Mouse (Mus musculus) heart, postnatal 0 days (tissue): ENCODE data around the gene Cd3e. TPM values are rescaled to one million over a fixed set of nuclear protein-coding genes. Genes with fewer than 3 reads are reported as not detected.
A peak's percentile ranks its signal among the peaks of the same experiment; 100 is the strongest.

Source experiments
- ATAC-seq: fragments of 200-750 bp; cut with Nextera tagmentation; 2 replicates; pipeline ENCODE4 v1.8.0; 2017; ENCODE audit warnings: low read depth, moderate number of reproducible peaks, moderate library complexity; ENCODE audit not compliant: insufficient read depth
- DNase-seq: peaks from one replicate; pipeline ENCODE4 v3.0.0-alpha.2; 2016; ENCODE audit warnings: low spot score
- H3K27ac ChIP-seq: fragments of 300-500 bp; sonication (generic); 2 replicates; pipeline ENCODE4 v1.5.1; 2014; ENCODE audit warnings: low read depth, mild to moderate bottlenecking
- H3K27me3 ChIP-seq: fragments of 300-500 bp; sonication (generic); 2 replicates; pipeline ENCODE4 v1.6.1; 2014; ENCODE audit warnings: low read length, mixed read lengths; ENCODE audit not compliant: control insufficient read depth, insufficient read depth
- H3K36me3 ChIP-seq: fragments of 300-500 bp; sonication (generic); replicated peaks from 2 replicates; pipeline ENCODE4 v1.6.1; 2014; ENCODE audit warnings: low read length, mixed read lengths; ENCODE audit not compliant: control insufficient read depth, insufficient read depth
- H3K4me1 ChIP-seq: fragments of 300-500 bp; sonication (generic); 2 replicates; pipeline ENCODE4 v1.6.1; 2014; ENCODE audit warnings: antibody characterized with exemption; ENCODE audit not compliant: control insufficient read depth, insufficient read depth
- H3K4me2 ChIP-seq: fragments of 300-500 bp; sonication (generic); 2 replicates; pipeline ENCODE4 v1.6.1; 2014; ENCODE audit warnings: low read depth, mild to moderate bottlenecking, low read length, moderate library complexity
- H3K4me3 ChIP-seq: fragments of 300-500 bp; sonication (generic); 2 replicates; pipeline ENCODE4 v1.5.1; 2014; ENCODE audit warnings: low read depth, low read length
- H3K9ac ChIP-seq: fragments of 300-500 bp; sonication (generic); replicated peaks from 2 replicates; pipeline ENCODE4 v1.6.1; 2014; ENCODE audit warnings: low read depth, low read length, mixed read lengths
- H3K9me3 ChIP-seq: fragments of 300-500 bp; sonication (generic); replicated peaks from 2 replicates; pipeline ENCODE4 v1.6.1; 2016; ENCODE audit warnings: low read length; ENCODE audit not compliant: control insufficient read depth
- CTCF ChIP-seq: IDR thresholded peaks from 2 replicates; pipeline ENCODE4 v1.5.1; 2016; ENCODE audit warnings: antibody characterized with exemption, control low read depth, low read depth
- EP300 ChIP-seq: IDR thresholded peaks from 2 replicates; pipeline ENCODE4 v1.6.1; 2016; ENCODE audit warnings: antibody characterized with exemption, low read depth
- WGBS: fragments of 180-500 bp; shearing (Covaris S2); extraction: QIAGEN DNeasy Blood & Tissue Kit; methylation state at CpG from one replicate; pipeline ENCODE4 v1.1.7; 2014; 5-methylcytosine and 5-hydroxymethylcytosine counted together
- polyA plus RNA-seq: library from polyadenylated mRNA; unstranded; fragments of >200 nt; fragmentation: Nextera tagmentation; extraction: Ambion mirVana; gene quantifications from 2 replicates; pipeline ENCODE4 v1.2.1, GENCODE M21; 2015
- total RNA-seq: library from RNA; depleted of rRNA; stranded (reverse); fragments of >200 nt; gene quantifications from 2 replicates; pipeline ENCODE4 v1.2.3, GENCODE M21; 2014; ENCODE audit warnings: low replicate concordance

Gene Cd3e
- total and polyA plus RNA-seq, 2 experiments from 2014 or later: 0.14 TPM; not detected in 1

DNA sequence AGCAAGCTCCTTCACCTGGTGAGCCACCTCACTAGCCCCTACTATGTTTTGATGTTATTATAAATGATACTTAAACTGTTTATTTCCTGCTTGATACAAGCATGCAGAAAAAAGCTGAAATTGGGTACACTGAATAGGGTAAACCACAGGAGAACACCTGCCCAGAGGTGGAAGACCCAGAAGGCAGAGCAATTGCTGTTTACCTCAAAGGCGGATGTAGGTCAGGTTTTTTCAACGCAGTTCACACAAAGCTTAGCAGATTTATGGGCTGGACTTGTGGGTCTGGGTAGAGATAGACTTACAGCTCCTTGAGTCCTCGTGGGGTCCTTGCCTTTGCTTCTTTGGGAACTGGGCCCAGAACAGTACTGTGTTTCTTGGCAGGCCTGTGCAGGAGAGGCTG lies 6.4 kb upstream of the Cd3e start:
- Histone ChIP-seq H3K9me3 (no peaks in the 10 kb centered on the region), H3K27ac (no peak overlapping the region), H3K4me1 (no peaks in the 10 kb centered on the region), H3K27me3 (no peaks in the 10 kb centered on the region), H3K4me3 (no peak overlapping the region), H3K36me3 (no peaks in the 10 kb centered on the region), H3K9ac (no peak overlapping the region), H3K4me2 (no peak overlapping the region)
- TF ChIP-seq CTCF: no peak
- TF ChIP-seq EP300: no peak
- DNase-seq (no peak), ATAC-seq (no peak)
- WGBS: 63% methylated on average over 3 of the region's 3 CpGs

DNA sequence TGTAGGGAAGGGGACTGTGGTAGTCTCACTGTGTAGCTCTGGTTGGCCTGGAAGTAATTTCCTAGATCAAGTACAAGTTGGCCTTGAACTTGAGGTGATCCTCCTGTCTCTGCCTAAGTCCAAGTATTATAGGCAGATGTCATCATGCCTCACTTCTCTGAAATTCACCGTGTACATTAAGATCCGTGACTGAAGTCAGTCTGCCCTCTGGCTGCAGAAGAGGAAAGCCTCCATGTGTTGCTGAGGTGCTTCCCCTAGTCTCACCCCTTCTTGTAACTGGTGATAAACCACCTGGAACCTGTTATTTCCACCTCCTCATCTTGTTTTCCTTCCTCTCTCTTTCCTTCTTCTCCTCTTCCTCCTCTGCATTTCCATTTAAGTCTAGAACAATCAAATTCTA lies 5.5 kb upstream of the Cd3e start:
- H3K36me3 ChIP-seq: no peaks in the 10 kb centered on the region
- H3K9ac ChIP-seq: no peak overlapping the region
- H3K4me2 ChIP-seq: no peak overlapping the region
- DNase-seq (no peak), ATAC-seq (no peak)
- H3K9me3 ChIP-seq: no peaks in the 10 kb centered on the region
- no peaks in the 10 kb centered on the region for H3K27me3 ChIP-seq
- TF ChIP-seq CTCF: no peak
- TF ChIP-seq EP300: no peak
- WGBS: 25% methylated on average over 2 of the region's 2 CpGs
- no peaks in the 10 kb centered on the region for H3K4me1 ChIP-seq
- H3K27ac ChIP-seq: no peak overlapping the region
- H3K4me3 ChIP-seq: no peak overlapping the region

DNA sequence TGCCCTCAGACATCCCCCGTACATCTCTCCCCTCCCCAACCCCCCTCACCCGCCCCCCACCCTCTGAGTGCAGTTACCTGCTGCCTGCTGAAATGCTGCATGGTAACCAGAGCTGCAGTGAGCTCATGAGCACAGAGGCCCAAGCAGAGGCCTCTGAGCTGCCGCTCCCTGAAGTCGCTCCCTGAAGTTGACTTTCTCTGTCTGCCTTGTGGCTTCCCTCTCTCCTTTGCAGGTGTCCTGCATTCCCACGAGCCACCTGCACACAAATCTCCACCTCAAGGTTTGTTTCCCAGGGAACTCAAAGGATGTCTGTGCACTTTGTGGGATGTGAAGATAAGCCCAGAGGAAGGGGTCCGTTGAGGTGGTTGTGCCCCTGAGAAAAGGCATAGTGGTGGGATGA lies 1.9 kb upstream of the Cd3e start:
- H3K9me3 ChIP-seq: no peaks in the 10 kb centered on the region
- no peaks in the 10 kb centered on the region for H3K27me3 ChIP-seq
- DNase-seq: no peak
- 27% methylated on average over 6 of the region's 6 CpGs for WGBS
- TF ChIP-seq CTCF (no peak), EP300 (no peak)
- H3K9ac ChIP-seq: no peak overlapping the region
- H3K27ac ChIP-seq: no peak overlapping the region
- no peak for ATAC-seq
- no peaks in the 10 kb centered on the region for H3K36me3 ChIP-seq
- H3K4me3 ChIP-seq: no peak overlapping the region
- H3K4me2 ChIP-seq: no peak overlapping the region
- H3K4me1 ChIP-seq: no peaks in the 10 kb centered on the region

DNA sequence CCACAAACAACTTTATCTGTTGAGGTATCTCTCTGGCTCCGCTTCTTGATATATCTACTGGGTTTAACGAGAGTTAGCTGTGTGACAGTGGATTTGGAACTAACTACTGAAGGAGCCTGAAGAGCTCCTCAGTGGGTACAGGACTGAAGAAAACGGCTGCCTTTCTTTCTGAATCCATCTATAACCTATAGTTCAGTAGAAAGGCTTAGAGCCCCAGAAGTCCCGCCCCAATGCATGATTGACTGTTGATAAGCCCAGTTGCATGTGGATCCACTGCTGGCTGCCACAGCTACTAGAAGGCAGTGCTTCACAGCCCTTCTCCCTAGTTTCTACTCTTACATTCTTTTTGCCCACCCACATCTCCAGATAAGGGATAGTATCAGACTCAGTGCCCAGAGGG lies 1.0 kb upstream of the Cd3e start:
- Histone ChIP-seq H3K4me1 (no peaks in the 10 kb centered on the region), H3K36me3 (no peaks in the 10 kb centered on the region), H3K4me2 (no peak overlapping the region), H3K9ac (no peak overlapping the region), H3K27ac (no peak overlapping the region), H3K9me3 (no peaks in the 10 kb centered on the region), H3K4me3 (no peak overlapping the region), H3K27me3 (no peaks in the 10 kb centered on the region)
- 56% methylated on average over 4 of the region's 4 CpGs for WGBS
- no peak for DNase-seq
- ATAC-seq: no peak
- TF ChIP-seq EP300: no peak
- no peak for TF ChIP-seq CTCF

DNA sequence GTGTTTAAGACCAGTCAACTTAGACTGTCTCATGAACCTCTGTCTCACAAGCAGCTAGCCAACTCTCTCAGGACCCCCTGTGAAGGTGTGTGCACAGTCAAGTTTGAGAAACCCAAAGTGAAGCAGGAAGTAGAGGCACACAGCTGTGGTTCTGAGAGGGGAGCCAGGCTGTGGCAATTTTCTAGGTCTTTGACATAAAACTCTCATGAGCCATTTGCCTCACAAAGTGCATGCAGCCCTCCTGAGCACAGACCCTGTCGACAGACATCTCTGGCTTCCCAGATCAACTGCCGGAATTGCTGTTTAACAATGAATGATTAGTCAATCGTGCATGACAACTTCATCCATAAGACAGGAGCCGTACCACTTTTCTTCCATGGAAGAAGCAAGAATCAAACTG lies 1.1 kb downstream of the Cd3e start:
- H3K27me3 ChIP-seq: no peaks in the 10 kb centered on the region
- no peaks in the 10 kb centered on the region for H3K36me3 ChIP-seq
- H3K27ac ChIP-seq: no peak overlapping the region; the same call in 1 of the 2 replicates
- TF ChIP-seq EP300: no peak
- no peak for TF ChIP-seq CTCF
- ATAC-seq (no peak), DNase-seq (no peak)
- no peak overlapping the region for H3K9ac ChIP-seq
- 74% methylated on average over 4 of the region's 4 CpGs for WGBS
- H3K4me1 ChIP-seq: no peaks in the 10 kb centered on the region
- no peak overlapping the region for H3K4me2 ChIP-seq
- H3K9me3 ChIP-seq: no peaks in the 10 kb centered on the region
- peak overlapping the region; percentile 16; the same call in 1 of the 2 replicates for H3K4me3 ChIP-seq

DNA sequence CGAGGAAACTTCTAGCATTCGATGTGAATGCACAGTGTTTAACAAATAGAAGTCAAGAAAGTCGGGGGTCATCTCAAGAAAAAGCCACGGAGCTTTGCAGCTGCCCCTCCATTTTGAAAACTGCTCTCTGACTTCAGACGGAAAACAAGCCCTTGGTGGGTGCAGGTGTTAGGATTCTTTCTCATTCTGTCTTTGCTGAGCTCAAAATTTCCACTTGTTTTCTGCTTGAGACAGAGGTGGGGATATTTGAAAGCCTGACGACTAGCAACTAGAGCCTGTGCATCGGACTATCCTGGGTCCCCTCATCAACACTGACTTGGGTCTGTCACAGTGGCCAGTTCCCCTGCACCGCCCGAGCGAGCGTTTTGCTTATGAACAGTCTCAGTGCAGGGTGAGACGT lies 2.0 kb downstream of the Cd3e start:
- no peaks in the 10 kb centered on the region for H3K4me1 ChIP-seq
- ATAC-seq: no peak
- no peaks in the 10 kb centered on the region for H3K9me3 ChIP-seq
- no peak overlapping the region for H3K9ac ChIP-seq
- TF ChIP-seq EP300 (no peak), CTCF (no peak)
- H3K27ac ChIP-seq: no peak overlapping the region
- H3K36me3 ChIP-seq: no peaks in the 10 kb centered on the region
- DNase-seq: no peak
- WGBS: 57% methylated on average over 12 of the region's 12 CpGs
- no peak overlapping the region; the same call in 1 of the 2 replicates for H3K4me2 ChIP-seq
- no peak overlapping the region for H3K4me3 ChIP-seq
- H3K27me3 ChIP-seq: 0 out of 2 replicates have a peak, but pooled peaks cover 6% of the 10 kb centered on the region
